Mouse (Mus musculus) ES-E14 (cell line): ENCODE data around the gene Shisa6.

Experiments used
- CHD2 ChIP-seq: IDR thresholded peaks from 2 replicates; pipeline ENCODE4 v1.6.1; 2014; ENCODE audit warnings: mild to moderate bottlenecking, low read depth, low read length, inconsistent platforms
- MAFK ChIP-seq: IDR thresholded peaks from 2 replicates; pipeline ENCODE4 v1.6.1; 2014; ENCODE audit warnings: mild to moderate bottlenecking, low read depth, low read length, inconsistent platforms; ENCODE audit not compliant: insufficient read depth
- ZNF384 ChIP-seq: IDR thresholded peaks from 2 replicates; pipeline ENCODE4 v1.6.1; 2012; ENCODE audit warnings: low read depth, low read length, inconsistent platforms

DNA sequence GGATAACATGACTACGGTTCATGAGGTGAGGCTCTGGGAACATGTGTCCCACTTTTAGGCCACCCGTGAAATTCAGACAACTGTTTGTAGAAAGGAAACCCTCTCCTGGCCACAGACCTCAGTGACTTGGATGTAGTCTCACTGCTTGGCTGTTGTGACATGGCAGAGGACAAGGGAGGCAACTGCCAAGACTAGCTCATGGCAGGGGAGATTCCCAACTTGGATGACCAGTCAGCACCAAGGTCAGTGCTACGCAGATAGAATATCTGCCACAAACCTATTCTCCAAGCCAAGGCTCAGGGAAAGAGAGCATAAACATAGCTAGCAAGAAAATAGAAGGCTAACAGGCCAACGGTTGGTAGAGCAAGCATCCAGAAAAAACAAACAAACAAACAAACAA is 156.0 kb downstream of the Shisa6 start:
- TF ChIP-seq ZNF384 (no peak), MAFK (no peak), CHD2 (no peak)
